Mouse (Mus musculus): ENCODE data around the gene Pigp. TPM values are rescaled to one million over a fixed set of nuclear protein-coding genes. Genes with fewer than 3 reads are reported as not detected.

Gene Pigp
- polyA plus RNA-seq, 1 experiment, result 25.3 TPM

DNA sequence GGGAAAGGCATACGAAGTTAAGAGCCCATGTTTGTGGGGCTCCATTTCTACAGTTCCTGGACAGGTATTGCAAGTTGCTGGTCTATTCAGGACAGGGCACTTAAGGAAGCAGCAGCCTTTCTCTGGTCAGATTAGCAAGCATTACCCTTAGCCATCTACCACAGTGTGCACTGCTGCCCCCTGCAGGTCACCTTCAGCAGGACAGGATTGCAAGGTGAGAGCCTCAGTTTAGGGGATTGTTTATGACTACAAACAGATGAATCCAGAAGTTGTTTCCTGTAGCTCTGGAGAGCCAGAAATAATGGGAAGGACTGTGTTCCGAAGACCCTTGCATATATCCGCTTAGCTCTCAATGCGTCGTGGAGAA is 39.8 kb downstream of the Pigp start:
- TF ChIP-seq GATA1 (IDR thresholded peaks at IDR 0.05; ENCODE audit: low read length), result no peak

DNA sequence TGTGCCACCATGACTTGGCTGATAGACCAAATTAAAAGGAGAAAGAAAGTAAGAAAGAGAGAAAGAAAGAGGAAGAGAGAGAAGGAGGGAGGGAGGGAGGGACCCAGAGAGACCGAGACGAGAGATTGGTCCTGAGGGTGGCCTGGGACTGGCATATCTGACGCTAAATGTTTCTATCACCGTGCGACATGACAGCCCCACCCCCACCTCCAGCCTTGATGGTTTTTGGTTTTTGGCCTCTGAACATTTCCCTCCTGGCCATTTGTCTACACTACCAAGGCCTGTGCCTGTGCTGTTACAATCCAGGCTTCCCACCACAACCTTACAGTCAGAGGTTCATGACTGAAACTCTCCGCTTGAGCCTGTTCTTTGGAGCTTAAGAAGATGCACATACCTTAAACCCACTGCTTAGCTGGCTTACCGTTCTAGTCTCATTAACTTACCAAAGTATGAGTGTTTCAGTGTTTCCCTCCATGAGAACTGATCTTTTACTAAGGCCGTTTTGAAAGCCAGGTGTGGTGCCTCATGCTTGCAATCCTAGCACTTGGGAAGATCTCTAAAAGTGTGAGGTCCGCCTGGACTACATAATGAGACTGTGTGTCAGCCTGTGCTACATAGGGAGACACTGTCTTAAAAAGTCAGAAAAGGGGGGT is 40.3 kb downstream of the Pigp start:
- TF ChIP-seq GATA1 (IDR thresholded peaks at IDR 0.05; ENCODE audit: low read length), result no peak

DNA sequence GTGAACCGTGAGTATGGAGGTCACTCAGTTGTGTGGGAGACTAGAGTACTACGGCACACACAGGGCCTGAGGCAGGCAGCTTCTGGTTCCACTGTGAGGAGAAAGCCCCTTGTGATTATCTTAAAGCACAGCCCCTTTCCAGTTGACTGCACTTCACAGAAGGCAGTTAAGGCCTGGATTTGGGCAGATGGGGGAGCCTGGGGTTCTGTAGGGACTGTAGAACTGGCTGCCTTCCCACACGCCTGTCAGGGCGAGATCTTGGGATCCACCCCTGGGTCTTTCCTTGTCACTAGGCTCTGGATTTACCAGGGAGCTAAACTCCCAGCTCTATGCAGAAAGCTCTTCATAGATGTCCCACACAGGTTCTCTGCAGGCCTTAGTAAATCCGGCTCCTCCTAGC is 41.2 kb downstream of the Pigp start:
- no peak for TF ChIP-seq GATA1 (IDR thresholded peaks at IDR 0.05; ENCODE audit: low read length)

DNA sequence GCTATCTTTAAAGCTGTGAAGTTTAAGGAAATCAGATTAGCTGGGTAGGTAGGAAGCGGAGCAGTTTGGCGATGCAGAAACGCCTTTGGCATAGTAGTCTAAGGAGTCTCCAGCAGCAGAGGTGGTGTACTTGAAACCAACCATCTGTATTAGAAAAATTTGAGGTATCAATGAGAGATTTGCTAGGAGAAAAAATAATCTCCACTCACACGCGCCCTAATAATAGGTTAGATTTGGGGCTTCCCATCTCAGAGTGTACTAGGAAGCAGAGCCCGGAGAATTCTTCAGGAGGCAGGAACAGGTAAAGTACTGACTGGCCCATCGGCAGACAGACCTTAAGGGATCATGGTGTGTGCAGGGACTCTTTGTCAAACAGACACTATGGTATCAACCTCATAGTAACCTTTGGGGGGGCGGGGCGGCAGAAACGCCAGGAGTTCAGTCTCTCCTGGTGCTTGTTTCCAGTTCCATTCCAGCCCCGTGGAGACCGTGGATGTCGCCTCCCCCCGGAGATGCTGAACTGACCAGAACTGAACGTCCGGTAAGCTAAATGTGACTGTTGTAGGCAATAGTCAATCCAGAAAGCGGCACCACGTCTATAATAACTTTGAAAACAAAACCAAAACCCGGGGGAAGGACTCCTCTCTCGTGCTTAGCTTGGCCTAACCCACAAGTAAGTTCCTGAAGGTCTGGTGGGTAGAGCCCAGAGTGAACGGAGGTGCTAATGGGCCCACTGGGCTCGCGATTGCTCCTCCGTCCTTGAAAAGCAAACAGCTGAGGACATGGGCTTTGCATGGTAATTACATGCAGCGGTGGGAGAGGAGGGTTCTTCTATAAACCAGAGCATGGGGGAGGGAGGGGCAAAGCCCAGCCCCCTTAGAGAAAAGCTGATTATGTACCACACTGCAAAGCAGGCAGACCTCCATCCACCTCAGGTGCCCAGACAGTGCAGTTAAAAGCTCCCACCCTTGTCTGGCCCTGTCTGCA is 42.5 kb downstream of the Pigp start:
- TF ChIP-seq GATA1 (IDR thresholded peaks at IDR 0.05; ENCODE audit: low read length), result no peak

DNA sequence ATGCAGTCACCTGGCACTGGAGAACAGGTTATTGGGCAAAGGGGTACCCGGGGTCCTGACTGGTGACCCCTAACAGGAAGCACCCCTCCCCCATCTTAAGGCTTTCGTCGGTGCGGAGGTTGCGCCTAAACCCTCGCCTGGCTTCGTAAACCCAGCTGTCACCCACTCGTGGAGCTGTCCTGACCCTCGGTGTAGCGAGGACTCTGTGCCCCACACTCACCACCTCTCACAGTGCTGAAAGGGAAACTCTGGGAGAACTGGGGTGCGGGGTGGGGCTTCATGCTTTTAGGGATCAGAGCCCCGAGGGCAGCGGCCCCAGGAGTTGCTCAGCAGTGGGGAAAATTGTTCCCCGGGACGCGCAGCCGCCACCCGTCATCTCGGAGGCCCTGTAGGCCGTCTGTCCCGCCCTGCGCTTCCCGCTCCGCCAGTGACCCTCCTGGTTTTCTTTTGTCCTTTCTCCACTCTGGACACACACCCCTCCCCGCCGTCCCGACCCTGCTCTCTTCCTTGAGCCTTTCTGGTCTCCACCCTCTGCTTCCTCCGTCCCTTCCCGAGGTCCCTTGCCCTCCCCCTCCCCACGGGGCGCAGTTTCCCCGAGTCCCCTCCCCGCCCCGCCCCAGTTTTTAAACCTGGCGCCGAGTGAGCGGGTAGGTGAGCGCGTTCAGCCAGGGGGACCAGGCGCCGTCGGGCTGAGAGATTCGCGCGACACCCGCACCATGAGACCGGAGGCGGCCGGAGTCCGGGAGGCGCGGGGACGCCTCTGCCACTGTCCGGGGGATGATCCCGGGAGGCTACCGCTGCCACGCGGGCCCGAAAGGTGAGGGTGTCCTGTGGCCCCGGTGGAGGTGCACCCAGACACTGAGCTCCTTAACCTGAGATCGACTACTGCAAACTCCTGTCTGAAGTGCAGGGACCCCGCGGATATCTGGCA is 43.6 kb downstream of the Pigp start, which contains the start of gene Ripply3:
Ripply3 (plus strand) TSS at position 640 of the 931 bp plus-strand sequence.
- no peak for TF ChIP-seq GATA1 (IDR thresholded peaks at IDR 0.05; ENCODE audit: low read length)

DNA sequence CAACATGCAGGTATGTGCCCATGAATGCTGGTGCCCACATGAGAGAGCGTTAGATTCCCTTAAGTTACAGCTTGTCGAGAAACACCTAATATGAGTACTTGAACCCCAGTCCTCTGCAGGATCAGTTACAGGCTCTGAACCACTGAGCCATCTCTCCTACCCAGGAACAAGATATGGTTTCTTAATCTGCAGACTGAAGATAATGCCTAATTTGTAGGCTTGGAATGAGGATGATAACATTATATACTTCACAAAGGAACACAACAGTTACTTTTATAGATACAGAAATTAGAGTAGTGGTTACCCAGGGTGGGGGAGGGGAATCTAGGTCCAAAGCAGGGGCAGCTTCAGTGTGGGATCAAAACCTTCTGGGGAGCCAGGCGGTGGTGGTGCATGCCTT is 45.6 kb downstream of the Pigp start:
- TF ChIP-seq GATA1 (IDR thresholded peaks at IDR 0.05; ENCODE audit: low read length), result peak; percentile 68

DNA sequence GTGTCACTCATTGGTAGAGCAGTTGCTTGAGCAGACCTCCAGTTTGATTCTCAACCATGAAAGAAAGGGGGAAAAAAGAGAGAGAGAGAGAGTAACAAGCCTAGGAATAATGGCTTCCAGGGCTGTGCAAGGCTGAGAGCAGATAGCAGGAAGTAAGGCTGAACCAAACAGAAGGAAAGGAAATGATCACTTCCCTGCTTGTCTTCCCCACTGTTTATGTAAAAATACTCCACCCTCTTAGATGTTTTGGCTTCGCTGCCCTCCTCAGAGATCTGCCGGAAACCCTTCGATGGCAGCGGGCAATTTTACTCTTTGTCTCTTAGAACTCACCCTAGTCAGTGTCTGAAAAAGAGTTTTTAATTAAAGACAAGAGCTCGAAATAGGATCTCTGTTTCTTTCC is 48.0 kb downstream of the Pigp start:
- TF ChIP-seq GATA1 (IDR thresholded peaks at IDR 0.05; ENCODE audit: low read length), result no peak

DNA sequence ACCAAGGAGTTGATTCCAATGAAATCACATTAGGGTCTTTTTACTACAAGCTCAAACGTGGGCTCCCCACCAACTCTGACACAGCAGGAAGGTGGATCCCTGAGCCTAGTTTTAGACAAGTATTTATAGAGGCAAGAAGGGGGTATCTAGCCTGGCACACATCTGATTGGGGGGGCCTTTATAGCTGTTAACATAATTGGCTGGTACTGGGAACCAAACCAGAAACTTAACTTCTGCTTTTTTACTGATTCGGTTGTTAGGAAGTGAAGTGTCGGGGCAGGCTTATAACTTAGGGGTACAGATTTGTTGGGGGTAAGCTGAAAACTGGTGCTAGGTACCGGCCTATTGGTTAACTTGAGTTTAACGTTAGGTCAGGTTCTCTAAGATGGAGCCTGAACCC is 51.4 kb downstream of the Pigp start:
- TF ChIP-seq GATA1 (IDR thresholded peaks at IDR 0.05; ENCODE audit: low read length), result no peak

DNA sequence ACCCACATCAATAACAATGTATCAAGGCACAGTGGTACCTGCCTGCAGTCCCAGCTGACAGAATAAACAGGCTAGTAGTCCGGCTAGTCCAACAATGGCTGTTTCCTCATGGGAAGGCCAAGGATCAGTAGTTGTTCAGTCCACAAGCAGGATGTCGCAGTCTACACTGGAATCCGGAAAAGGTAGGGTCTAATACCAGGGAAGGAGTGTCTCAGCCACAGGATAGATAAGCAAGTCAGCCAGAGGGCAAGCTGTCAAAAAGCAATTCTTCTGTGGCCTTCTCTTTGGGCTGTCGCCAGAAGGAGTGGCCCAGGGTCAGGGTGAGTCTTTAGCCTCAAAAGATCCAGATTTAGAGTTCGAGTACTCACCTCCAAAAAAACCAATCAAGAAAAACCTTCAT is 53.9 kb downstream of the Pigp start:
- no peak for TF ChIP-seq GATA1 (IDR thresholded peaks at IDR 0.05; ENCODE audit: low read length)

DNA sequence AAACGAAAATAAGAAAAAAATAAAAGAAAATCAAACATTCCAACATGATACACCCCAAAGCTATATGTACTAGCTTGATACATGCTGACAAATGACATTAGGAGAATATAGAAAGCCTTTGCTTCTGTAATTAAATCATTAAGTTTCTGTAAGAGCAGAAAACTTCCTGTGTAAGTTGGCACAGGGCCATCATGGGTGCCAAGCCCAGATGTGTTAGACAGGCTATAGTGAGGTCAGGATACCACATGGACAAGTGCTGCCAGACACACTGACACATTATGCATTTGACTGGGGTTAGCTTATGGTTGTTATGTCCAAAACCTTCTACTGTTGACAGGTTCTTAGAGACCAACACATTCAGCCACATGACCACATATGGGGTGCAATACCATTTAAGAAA is 56.4 kb downstream of the Pigp start:
- TF ChIP-seq GATA1 (IDR thresholded peaks at IDR 0.05; ENCODE audit: low read length), result no peak

DNA sequence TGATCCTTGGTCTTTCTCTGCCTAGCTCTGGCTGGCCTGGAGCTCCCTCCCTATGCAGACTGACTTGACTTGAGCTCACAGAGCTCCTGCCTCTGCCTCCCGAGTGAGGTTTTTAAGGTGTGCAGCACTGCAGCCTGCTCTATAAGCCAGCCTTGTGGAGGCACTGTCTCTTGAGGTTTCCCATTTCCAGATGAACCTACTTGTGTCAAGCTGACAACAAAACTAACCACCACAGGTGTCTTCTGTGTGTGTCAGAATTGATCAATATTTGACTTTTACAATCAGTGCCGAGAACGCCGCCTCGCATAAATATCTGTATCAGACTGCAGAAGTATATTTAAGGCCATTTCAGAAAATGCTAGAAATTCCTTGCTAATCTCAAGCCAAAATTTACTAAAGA is 57.0 kb downstream of the Pigp start:
- no peak for TF ChIP-seq GATA1 (IDR thresholded peaks at IDR 0.05; ENCODE audit: low read length)

DNA sequence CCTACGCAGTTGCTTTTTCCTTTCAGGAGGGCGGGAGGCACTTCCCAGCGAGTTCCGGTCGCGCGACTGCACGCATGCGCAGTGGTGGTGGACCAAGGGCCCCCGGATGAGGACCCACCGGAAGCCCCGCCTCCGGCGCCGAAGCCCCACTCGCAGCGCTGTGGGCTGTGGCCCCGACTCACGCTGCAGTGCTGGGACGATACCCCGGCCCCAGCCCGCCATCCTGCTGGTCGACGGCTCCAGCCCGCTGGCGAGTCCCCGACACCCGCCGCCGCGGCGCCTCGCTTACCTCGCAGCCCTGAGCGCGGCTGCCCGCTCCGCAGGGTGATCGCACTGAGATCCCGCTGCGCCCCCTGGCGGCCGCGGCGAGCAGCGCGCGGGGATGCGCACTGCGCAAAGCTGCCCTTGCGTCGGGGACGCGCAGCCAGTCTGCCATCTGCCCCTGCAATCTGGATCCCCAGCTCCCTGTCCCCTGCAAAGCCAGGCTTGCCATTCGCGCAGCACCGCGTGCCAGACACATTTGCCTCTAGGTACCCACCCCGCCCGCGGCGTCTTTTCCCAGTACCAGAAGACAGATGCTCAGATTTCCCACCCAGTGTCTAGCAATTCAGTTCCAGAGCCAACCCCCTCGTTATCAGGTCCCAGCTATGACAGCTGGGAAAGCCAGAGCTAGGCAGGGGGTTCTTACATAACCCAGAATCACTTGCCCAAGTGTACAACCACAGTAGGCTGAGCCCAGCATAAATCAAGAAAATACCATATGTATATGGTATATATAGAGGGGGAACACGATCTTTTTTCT is 58.2 kb downstream of the Pigp start, which contains the start of gene Hlcs:
Hlcs (minus strand) TSS at position 343 of the 802 bp plus-strand sequence.
- no peak for TF ChIP-seq GATA1 (IDR thresholded peaks at IDR 0.05; ENCODE audit: low read length)

DNA sequence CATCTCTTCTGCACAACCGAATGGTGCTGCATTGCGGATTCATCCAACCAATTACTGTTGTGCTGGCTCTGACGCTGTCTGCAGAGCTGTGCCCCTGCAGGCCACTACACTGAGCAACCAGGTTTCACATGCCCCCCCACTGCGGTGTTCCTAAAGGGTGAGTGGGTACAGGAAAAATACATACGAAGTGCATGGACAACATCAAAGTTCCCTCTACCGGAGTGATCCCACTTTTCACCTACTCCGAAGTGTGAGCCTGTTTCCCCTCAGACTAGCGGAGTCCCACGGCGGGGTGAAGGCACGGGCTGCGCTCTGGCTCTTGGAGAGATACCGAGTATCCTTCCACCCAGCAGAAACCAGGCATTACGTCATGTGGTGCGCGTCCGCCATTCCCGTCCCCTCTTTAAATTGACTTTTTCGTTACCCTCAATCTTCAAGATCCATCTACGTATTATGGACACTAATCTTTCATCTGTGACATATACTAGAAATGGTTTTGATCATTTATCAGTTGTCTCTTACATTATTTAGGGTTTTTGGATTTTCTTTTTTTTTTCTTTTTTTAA is 58.9 kb downstream of the Pigp start:
- TF ChIP-seq GATA1 (IDR thresholded peaks at IDR 0.05; ENCODE audit: low read length), result no peak

DNA sequence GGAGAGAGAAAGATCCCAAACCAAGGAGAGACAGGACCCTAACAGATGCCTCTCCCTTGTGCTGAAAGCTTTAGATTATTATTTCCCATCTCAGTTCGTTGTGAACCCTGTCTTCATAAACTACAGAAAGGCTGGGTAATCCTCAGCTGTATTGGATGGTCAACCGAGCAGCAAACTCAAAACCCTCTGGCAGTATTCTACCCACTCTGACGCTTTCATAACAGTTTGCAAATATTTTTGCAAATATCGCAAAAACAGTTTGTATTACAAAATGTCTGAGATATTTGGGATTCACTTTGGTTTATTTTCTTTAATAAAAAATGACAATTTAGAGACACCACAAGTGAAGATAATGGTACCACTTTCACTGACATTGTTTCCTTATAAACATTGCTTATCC is 59.7 kb downstream of the Pigp start:
- TF ChIP-seq GATA1 (IDR thresholded peaks at IDR 0.05; ENCODE audit: low read length), result no peak
